Mouse (Mus musculus) lung, postnatal 0 days (tissue): ENCODE results near the gene Rab7b.

Experiments
- CTCF ChIP-seq: IDR thresholded peaks from 2 replicates; pipeline ENCODE4 v1.5.1; 2016; ENCODE audit warnings: antibody characterized with exemption, mild to moderate bottlenecking
- EP300 ChIP-seq: IDR thresholded peaks from 2 replicates; pipeline ENCODE4 v1.6.1; 2016; ENCODE audit warnings: antibody characterized with exemption, mild to moderate bottlenecking, control low read depth

DNA sequence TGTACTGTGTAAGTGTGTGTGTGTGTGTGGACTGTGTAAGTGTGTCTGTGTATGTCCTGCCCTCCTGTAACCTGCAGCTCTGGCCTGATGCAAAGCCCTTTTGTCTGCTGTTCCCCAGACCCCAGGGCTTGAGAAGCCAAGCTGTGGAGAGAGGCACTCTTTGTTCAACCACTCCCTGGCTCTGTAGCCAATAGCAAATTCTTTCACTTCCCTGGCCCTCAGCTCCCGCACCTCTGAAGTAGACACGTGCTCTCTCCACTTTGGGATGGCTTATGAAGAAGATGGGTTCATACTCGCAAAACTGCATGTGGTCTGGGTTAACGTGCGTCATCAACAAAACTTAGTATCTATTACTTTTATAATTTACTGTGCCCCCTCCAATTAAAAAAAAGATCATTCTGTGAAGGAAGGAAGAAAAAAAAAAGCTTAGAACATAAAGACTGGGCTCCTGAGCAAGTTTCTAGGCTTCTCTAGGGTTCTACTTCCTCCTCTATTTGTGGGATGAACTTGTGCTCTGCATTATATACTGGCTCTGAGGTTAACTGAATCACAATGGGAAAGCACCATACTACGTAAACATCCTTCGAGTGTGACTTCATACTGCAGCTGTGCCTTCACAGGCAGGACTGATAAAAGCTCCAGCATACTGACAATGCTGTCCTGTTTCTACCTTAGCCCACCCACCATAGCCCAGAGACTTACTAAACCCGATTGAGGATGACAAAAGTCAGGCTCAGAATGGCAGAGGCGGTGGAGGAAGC lies 71.4 kb downstream of the Rab7b start:
- TF ChIP-seq EP300 (no peak), CTCF (no peak)
